Mouse (Mus musculus): ENCODE data around the gene Nebl. TPM values are rescaled to one million over a fixed set of nuclear protein-coding genes. Genes with fewer than 3 reads are reported as not detected.

Gene Nebl
- polyA plus RNA-seq (2015; fragmentation: Nextera tagmentation; extraction: Ambion mirVana), result 5.3 and 5.4 TPM in 2 replicates

DNA sequence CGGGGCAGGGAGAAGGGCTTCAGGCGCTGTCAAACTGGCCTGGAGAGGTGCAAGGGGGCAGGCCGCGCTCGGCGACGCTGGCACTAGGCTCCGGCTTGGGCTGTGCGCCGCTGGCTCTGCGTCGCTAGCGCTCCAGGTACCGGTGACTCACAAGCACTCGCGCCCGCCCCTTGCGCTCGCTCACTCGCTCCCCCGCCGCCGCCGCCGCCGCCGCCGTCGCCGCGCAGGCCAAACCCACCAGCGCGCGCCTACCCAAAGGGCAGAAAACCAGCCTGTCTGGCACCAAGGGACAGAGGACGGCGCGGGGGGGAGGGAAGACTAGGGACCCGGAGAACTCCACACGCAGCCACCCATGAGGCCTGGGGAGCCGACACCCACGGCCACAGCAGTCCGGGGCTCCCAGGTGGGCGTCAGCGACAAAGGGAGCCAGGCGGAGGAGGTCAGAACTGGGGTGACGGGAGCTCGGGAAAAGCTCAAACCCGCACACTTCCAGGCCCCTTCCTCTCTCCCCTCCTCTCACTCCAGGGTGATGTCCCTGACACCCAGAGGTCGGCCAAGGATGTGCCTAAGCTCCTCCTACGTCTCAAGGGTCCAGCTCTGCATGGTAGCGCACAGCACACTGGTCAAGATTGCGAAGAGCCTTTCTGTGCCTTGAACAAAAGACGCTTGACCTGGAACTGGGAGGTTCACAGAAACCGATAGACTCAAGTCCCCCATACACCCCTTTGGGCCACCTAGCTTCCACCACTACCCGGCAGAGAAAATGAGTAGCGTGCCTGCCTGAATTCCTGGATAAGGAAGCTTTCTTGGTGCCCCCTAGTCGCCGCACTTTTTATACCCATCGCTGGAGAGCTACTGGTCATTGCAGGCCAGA is at the start of gene Nebl:
Gene Nebl, minus strand, starts transcription at position 508 of the 874 bp plus-strand sequence.
- Histone ChIP-seq H3K9ac (replicated peaks) (peak within 1 kb of the TSS; percentile 80), H3K9me3 (no peaks in the 10 kb centered on the region), H3K4me3 (replicated peaks) (peak within 1 kb of the TSS; percentile 68), H3K4me2 (replicated peaks) (peak within 1 kb of the TSS; percentile 98), H3K27me3 (peaks cover 78% of the 10 kb centered on the region), H3K4me1 (replicated peaks) (peaks cover 26% of the 10 kb centered on the region), H3K27ac (peak within 1 kb of the TSS; percentile 60; the same call in 1 of the 2 replicates), H3K36me3 (no peaks in the 10 kb centered on the region)
- WGBS, result under 1% methylated on average over 51 of the region's 59 CpGs
- peak; percentile 90 for ATAC-seq

DNA sequence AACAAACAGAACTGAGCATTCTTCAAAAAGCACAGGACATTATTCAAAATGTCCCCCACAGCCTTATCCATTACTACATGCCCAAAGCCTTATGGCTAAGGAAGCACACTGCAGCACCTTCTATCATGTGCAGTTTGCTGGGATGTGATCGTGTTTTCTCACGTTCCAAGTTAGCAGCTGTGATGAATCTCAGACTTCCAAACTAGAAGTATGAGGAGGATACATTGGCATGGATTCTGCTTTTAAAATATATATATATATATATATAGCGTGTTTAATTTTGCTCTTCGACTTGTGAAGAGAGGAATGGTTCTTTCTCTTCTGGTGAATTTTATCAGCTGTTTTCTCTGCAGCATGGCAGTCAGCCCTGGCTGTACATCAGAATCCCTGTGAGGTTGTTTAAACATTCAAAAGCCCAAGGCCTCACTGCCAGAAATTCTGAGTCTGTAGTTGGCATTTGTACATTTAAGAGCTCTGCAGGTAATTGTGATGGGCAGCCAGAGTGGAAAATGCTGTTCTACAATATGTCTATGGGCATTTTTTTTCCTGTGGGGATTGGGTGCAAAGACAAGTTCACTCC is 39.1 kb upstream of the Nebl start:
- no peak overlapping the region for H3K4me2 ChIP-seq (replicated peaks)
- no peak overlapping the region for H3K4me3 ChIP-seq (replicated peaks)
- 95% methylated on average over 4 of the region's 4 CpGs for WGBS
- no peaks in the 10 kb centered on the region for H3K36me3 ChIP-seq
- H3K4me1 ChIP-seq (replicated peaks), result no peaks in the 10 kb centered on the region
- H3K27me3 ChIP-seq, result no peaks in the 10 kb centered on the region
- no peak overlapping the region for H3K9ac ChIP-seq (replicated peaks)
- ATAC-seq, result no peak
- no peaks in the 10 kb centered on the region for H3K9me3 ChIP-seq
- no peak overlapping the region for H3K27ac ChIP-seq

DNA sequence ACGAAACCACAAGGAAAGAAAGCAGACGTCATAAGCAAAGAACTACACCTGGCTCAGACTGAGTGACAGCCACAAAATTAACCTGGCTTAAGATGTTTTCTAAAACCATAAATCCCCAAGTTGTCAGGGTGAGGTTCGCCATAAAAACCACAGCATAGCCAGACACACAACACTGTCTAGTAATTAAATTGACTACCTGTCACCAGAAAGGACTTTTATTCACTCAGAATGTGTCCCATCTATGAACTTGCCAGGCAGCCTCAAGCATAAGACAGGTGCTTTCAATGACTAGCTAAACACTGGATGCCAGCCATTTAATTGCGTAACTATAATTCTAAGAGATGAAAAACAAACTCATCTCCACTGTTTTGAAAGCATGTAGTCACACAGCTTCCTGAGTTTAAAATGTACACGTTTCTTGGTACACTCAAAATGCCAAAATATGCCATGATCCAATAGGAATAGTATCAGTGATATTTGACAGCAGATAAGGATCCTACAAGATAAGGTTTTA is 38.0 kb upstream of the Nebl start:
- Histone ChIP-seq H3K27ac (no peak overlapping the region), H3K4me2 (replicated peaks) (no peak overlapping the region), H3K4me1 (replicated peaks) (no peaks in the 10 kb centered on the region), H3K9me3 (no peaks in the 10 kb centered on the region), H3K9ac (replicated peaks) (no peak overlapping the region), H3K27me3 (no peaks in the 10 kb centered on the region), H3K36me3 (no peaks in the 10 kb centered on the region), H3K4me3 (replicated peaks) (no peak overlapping the region)
- ATAC-seq, result no peak
- WGBS, result 82% methylated on average over 5 of the region's 5 CpGs

DNA sequence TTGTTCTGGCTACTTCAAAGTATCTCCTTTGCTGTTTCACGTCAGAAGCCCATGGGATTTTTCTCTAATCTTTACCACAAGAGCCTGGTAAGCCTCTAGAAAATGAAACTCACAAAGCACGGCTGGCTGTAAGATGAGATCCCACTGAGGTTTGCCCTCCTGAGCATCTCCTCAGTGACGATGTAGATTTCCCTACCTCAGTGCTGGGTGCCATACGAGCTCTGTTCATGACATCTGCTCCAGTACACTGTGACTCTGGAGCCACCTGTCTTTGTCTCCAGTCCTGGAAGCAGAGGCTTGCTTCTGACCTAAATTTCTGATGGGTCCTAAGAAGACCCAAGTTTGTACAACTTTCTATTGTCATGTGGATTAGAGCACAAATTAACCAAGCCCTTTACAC is 25.0 kb upstream of the Nebl start:
- Histone ChIP-seq H3K4me2 (replicated peaks) (no peak overlapping the region), H3K4me1 (replicated peaks) (no peaks in the 10 kb centered on the region), H3K27ac (no peak overlapping the region), H3K27me3 (no peaks in the 10 kb centered on the region), H3K4me3 (replicated peaks) (no peak overlapping the region), H3K9me3 (no peaks in the 10 kb centered on the region), H3K9ac (replicated peaks) (no peak overlapping the region), H3K36me3 (no peaks in the 10 kb centered on the region)
- WGBS, result 48% methylated on average over 4 of the region's 4 CpGs
- no peak for ATAC-seq

DNA sequence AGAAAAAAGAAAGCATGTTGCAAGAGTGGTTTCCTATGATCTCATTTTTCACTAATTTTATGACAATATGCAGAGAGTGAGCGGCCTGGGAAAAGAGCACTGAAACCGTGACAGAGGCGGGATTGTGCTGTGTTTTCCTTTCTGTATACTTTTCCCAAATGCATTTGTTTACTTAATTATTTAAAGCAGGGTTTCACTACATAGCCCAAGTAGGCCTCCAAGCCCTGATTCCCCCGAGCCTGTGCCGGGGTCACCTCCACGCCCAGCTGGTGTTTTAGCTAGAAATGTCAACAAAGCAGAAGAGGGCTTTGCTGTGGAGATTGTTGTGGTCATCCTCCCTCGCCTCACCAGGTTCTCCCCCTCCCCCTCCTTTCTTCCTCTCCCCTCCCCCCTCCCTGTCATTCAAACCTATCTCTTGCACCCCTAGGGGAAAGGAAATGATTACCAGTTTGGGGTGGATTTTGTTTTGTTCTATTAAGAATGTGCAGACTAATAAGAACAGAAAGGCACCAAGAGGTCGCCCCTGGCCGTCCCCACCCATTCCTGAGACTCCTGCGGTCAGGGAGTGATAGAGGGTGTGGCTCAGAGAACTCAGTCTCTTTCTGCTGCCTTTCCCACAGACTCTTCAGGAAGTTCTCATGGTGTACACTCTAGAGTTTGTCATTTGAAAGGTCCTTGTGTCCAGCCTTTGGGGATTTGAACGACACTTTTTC is 10.9 kb upstream of the Nebl start:
- 4% methylated on average over 11 of the region's 11 CpGs for WGBS
- Histone ChIP-seq H3K4me3 (replicated peaks) (peak overlapping the region; percentile 30), H3K27ac (no peak overlapping the region), H3K4me1 (replicated peaks) (peaks cover 11% of the 10 kb centered on the region), H3K4me2 (replicated peaks) (peak overlapping the region; percentile 55), H3K36me3 (no peaks in the 10 kb centered on the region), H3K9me3 (no peaks in the 10 kb centered on the region), H3K27me3 (peaks cover 31% of the 10 kb centered on the region), H3K9ac (replicated peaks) (no peak overlapping the region)
- peak; percentile 69 for ATAC-seq

DNA sequence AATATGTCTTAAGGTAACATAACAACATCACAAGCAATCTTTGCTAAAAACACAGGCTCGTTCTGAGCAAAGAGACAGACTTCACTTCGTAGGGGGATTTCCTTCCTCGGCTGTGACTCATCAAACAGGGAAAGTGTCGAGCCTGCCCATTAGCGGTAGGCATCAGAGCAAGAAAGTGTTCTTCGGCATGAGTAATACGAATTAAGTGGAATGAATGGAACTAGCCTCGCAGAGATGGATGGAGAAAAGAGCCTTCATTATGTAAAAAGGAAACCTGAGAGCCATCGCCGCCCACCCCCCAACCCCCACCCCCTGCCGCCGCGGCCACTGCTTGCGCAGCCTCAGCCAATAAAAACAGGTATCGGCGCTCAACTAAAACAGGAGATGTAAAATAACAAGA is 10.3 kb upstream of the Nebl start:
- no peaks in the 10 kb centered on the region for H3K36me3 ChIP-seq
- H3K27me3 ChIP-seq, result peaks cover 34% of the 10 kb centered on the region
- under 1% methylated on average over 16 of the region's 16 CpGs for WGBS
- no peak overlapping the region for H3K9ac ChIP-seq (replicated peaks)
- no peaks in the 10 kb centered on the region for H3K9me3 ChIP-seq
- H3K4me1 ChIP-seq (replicated peaks), result peaks cover 11% of the 10 kb centered on the region
- H3K27ac ChIP-seq, result no peak overlapping the region
- peak overlapping the region; percentile 55 for H3K4me2 ChIP-seq (replicated peaks)
- peak; percentile 69 for ATAC-seq
- H3K4me3 ChIP-seq (replicated peaks), result peak overlapping the region; percentile 30

DNA sequence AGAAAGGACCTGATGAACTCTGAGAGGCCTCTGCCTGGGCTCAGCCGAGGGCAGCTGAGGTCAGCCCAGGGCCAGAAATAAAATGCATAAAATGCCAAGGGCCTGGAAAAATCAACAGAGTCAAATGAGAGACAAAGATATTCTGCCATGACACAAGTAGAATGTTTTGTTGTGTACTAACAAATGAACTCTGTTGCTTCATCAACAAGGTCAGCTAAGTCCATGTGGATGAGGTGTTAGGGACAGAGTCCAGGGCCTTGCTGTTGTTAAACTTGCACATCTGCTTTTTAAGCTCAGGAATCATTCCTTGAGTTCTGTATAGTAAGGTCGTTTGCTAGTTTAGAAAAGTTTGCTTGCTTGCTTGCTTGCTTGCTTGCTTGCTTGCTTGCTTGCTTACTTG is 9.2 kb upstream of the Nebl start:
- no peak overlapping the region for H3K9ac ChIP-seq (replicated peaks)
- H3K27me3 ChIP-seq, result peaks cover 40% of the 10 kb centered on the region
- H3K4me3 ChIP-seq (replicated peaks), result no peak overlapping the region
- no peak for ATAC-seq
- H3K36me3 ChIP-seq, result no peaks in the 10 kb centered on the region
- H3K4me1 ChIP-seq (replicated peaks), result peaks cover 11% of the 10 kb centered on the region
- no peak overlapping the region for H3K4me2 ChIP-seq (replicated peaks)
- H3K27ac ChIP-seq, result no peak overlapping the region
- no peaks in the 10 kb centered on the region for H3K9me3 ChIP-seq
- WGBS, result 31% methylated on average over 2 of the region's 2 CpGs

DNA sequence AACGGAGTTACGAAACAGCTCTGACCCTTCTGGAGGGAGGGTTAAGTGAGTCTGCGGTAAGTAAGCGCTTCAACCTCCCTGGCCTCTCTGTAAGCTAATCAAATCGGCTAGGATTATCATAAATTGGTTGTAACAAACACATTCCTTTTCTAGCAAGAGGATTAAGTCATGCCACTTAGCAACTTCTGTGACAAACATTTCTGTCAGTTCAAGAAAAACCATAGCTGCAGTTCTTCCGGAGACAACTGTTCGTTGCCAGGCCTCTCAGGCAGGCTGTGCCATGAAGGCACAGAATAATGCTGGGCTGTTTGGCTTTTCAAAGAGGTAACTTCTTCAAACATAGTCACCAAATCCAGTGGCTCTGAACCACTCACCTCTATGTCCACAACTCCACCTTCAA is 946 bp upstream of the Nebl start:
- Histone ChIP-seq H3K27me3 (peaks cover 75% of the 10 kb centered on the region), H3K9ac (replicated peaks) (no peak overlapping the region), H3K4me1 (replicated peaks) (peaks cover 26% of the 10 kb centered on the region), H3K4me3 (replicated peaks) (0 out of 2 replicates have a peak overlapping the region, but pooled peaks have one; percentile 68), H3K4me2 (replicated peaks) (peak overlapping the region; percentile 98), H3K27ac (no peak overlapping the region), H3K36me3 (no peaks in the 10 kb centered on the region), H3K9me3 (no peaks in the 10 kb centered on the region)
- ATAC-seq, result no peak
- WGBS, result 13% methylated on average over 7 of the region's 7 CpGs

DNA sequence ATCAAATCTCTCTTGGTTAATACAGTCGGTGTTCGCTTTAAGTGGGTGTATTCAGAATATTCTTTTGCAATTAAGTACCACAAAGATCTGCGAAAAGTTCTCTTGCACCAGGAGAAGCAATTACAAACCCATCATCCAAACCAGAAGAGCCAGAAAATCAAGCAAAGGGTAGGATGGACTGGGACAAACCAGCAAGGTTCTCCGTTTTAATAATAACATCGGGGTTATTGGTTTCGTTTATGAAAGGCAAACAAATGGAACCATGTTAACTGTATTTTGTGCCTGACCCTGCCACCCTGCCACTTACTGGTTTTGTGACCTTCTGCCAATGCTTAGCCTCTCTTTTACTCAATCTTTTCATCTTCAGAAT is 552 bp upstream of the Nebl start:
- Histone ChIP-seq H3K4me2 (replicated peaks) (peak overlapping the region; percentile 98), H3K27me3 (peaks cover 78% of the 10 kb centered on the region), H3K27ac (no peak overlapping the region), H3K36me3 (no peaks in the 10 kb centered on the region), H3K9ac (replicated peaks) (no peak overlapping the region), H3K4me1 (replicated peaks) (peaks cover 26% of the 10 kb centered on the region), H3K4me3 (replicated peaks) (peak overlapping the region; percentile 68), H3K9me3 (no peaks in the 10 kb centered on the region)
- no peak for ATAC-seq
- 8% methylated on average over 6 of the region's 6 CpGs for WGBS

DNA sequence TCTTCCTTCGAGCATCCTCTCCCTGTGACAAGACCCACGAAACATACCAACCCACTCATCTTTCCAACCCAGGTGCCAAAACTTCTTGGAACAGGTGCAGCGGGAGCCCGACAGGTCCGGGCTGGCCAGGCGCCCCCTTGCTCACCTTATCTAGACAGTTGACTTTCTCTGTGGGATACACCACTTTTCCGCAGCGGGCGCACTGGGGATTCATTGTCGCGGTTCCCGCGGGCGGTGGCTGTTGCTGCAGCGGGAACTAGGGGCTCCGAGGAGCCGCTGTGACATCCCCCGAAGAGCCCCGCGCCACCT is 662 bp downstream of the Nebl start:
- Histone ChIP-seq H3K9ac (replicated peaks) (peak overlapping the region; percentile 80), H3K27me3 (peaks cover 74% of the 10 kb centered on the region), H3K9me3 (no peaks in the 10 kb centered on the region), H3K36me3 (no peaks in the 10 kb centered on the region), H3K4me3 (replicated peaks) (peak overlapping the region; percentile 68), H3K4me1 (replicated peaks) (peaks cover 26% of the 10 kb centered on the region), H3K27ac (peak overlapping the region; percentile 60; the same call in 1 of the 2 replicates), H3K4me2 (replicated peaks) (peak overlapping the region; percentile 98)
- ATAC-seq, result no peak; the same call in none of the 2 replicates
- under 1% methylated on average over 20 of the region's 20 CpGs for WGBS

DNA sequence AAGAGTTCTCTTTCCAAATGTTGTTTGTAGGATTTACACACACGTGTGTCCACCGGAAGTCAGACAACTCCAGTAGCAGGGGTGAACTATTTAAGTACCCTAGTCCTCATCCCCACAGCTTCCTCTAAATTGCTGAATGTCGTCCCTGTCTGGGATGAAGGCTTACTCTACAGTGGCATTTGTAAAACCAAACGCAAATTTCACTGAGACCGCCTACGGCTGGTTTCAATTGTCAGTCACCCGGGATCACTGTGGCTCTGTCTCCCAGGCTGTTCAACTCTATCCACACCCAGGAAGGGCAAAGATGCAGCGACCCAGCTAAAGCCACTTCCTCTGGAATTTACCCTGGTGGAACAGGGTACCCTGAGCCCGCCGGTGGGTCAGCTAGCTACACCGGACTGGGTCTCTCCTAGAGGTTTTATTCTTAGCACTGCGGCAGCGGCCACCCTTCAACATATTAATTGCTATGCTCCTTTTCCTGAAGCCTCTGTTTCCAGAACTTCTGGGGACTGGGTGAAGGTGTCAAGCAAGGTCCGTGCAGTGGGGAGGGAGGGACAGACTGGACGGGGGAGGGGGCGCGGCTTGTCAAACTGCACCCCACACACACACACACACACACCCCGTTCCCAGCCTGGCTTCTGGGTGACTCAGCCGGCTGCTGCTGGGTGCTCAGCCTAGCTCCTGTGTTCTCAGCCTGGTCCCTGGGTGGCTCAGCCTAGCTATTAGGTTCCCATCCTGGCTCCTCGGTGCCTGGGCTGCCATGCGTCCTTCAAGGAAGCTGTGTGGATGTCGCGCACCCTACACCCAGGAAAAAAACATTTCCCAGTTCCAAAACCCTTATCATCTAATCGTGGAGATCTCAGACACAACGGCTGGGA is 1.3 kb downstream of the Nebl start:
- H3K9me3 ChIP-seq, result no peaks in the 10 kb centered on the region
- 5% methylated on average over 24 of the region's 25 CpGs for WGBS
- H3K36me3 ChIP-seq, result no peaks in the 10 kb centered on the region

More for the DNA sequence above, 1.3 kb downstream of the Nebl start:
- peak overlapping the region; percentile 98 for H3K4me2 ChIP-seq (replicated peaks)
- H3K4me3 ChIP-seq (replicated peaks), result peak overlapping the region; percentile 68
- H3K27me3 ChIP-seq, result peaks cover 71% of the 10 kb centered on the region
- ATAC-seq, result peak; percentile 53
- no peak overlapping the region for H3K27ac ChIP-seq
- H3K4me1 ChIP-seq (replicated peaks), result peaks cover 26% of the 10 kb centered on the region
- peak overlapping the region; percentile 80 for H3K9ac ChIP-seq (replicated peaks)

All from midbrain, embryonic 13.5 days (tissue).